Mouse (Mus musculus) layer of hippocampus, adult 9-10 months (tissue): ENCODE measurements around the gene Btbd35f26.
"Not testable (repeated sequence)": the region's sequence is repeated elsewhere in the genome, so short reads cannot be mapped to it uniquely, and the experiment has no call there.

Source experiments
- DNase-seq: peaks from one replicate; pipeline ENCODE4 v3.0.0; 2022; ENCODE audit warnings: low spot score

The Btbd35f26 gene

GRCm38 (mm10) chrX:31336154-31336553 lies at the start of gene Btbd35f26:
Gene Btbd35f26 (plus strand): TSS chrX:31336454.
- DNase-seq = not testable (repeated sequence)

GRCm38 (mm10) chrX:31341924-31342323 lies 5.7 kb downstream of the Btbd35f26 start:
- not testable (repeated sequence) for DNase-seq

GRCm38 (mm10) chrX:31383818-31384217 lies 47.6 kb downstream of the Btbd35f26 start, which contains the start of gene Btbd35f19:
Gene Btbd35f19 (minus strand): TSS chrX:31383918.
- not testable (repeated sequence) for DNase-seq
